Mouse (Mus musculus): ENCODE measurements around the gene Cdc16. TPM values are rescaled to one million over a fixed set of nuclear protein-coding genes. Genes with fewer than 3 reads are reported as not detected.

Cdc16 gene
- total RNA-seq, 2 experiments from 2014 or later = 54.3 to 58.2 TPM

DNA sequence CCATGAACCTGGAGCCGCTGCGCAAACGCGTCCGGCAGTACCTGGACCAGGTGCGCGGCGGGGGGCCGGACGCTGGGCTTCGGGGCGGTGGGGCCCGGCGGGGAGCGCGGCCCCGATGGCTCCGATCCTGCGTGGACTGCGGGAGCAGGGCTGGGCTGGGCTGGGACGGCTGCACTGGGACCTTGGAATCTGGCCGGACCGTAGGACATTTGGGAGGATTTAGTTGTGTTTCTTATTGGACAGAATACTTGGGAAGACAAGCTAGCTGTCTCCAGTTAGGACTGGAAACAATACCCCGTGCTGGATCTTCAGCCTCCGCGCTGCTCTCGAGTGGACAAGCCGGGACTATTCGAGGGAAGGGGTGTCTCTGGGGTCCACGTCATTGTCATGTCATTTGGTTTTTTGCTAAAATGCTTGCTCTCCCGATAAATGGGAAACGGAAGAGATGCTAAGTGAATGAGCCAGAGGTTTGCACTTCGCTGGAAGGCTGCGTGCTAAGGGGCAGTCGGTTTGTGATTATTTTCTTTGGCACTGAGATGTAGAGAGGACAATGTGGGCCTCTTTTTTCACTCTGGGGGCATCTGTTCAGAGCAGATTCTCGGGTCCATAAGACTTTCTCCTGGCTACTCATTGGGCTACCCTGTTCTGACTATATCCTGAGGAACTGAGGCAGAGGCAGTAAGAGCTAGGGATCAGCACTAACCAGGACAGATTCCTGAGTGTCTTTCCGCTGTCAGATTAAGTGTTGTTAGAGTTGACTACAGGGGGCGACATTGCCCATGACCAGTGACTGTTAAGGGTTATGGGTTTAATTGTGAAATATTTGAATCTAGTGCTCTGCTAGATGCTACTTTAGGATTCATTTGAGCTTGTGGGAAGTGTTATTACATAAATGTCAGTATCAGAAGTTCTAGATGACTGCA lies 590 bp downstream of the Cdc16 start:
- DNase-seq (ENCODE audit: low spot score in 2 of 2) = peak; percentile 25 to 32

DNA sequence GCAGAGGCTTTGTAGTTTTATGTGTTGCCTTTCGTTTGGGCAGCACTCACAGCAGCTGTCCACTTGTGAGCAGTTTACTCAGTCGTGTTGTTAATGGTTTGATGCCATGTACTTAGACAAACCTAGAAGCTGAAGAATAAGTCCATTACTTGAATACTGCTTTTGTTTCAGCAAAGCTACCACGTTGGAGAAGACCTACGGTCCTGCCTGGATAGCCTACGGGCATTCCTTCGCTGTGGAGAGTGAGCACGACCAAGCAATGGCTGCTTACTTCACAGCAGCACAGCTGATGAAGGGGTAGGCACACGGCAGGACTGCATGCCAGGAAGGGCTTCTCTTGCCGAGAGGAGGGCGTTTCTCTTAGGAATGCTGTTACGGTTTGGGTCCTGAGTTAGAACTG lies 11.7 kb downstream of the Cdc16 start:
- Histone ChIP-seq H3K27ac (no peak overlapping the region), H3K4me3 (no peak overlapping the region)
- no peak for DNase-seq (ENCODE audit: low spot score in 2 of 2)
- no peak for TF ChIP-seq CTCF (conservative IDR thresholded peaks at IDR 0.05)

More for the DNA sequence above, 590 bp downstream of the Cdc16 start:
- H3K4me3 ChIP-seq = peak overlapping the region; percentile 84
- H3K27ac ChIP-seq = peak overlapping the region; percentile 91
- peak; percentile 79 for TF ChIP-seq CTCF (conservative IDR thresholded peaks at IDR 0.05)

GRCm38 (mm10) chr8:13780536-13780935 lies 23.1 kb downstream of the Cdc16 start:
- 0 out of 2 replicates have a peak overlapping the region, but pooled peaks have one; percentile 23 for H3K27ac ChIP-seq
- no peak for TF ChIP-seq CTCF (conservative IDR thresholded peaks at IDR 0.05)
- DNase-seq (ENCODE audit: low spot score in 2 of 2) = no peak
- H3K4me3 ChIP-seq = no peak overlapping the region

- Histone ChIP-seq H3K4me3 (peak within 1 kb of the TSS; percentile 91), H3K27ac (peak within 1 kb of the TSS; percentile 98)
- peak; percentile 90 for TF ChIP-seq CTCF (conservative IDR thresholded peaks at IDR 0.05)
- peak; percentile 85 to 90 for DNase-seq (ENCODE audit: low spot score in 2 of 2)
Measured at GRCm38 (mm10) chr8:13785250-13785763, 27.8 kb downstream of the Cdc16 start, which contains the start of gene Upf3a. TSS of gene Upf3a (plus strand) at chr8:13785615.

- peak; percentile 92 to 97 for DNase-seq (ENCODE audit: low spot score in 2 of 2)
- TF ChIP-seq CTCF (conservative IDR thresholded peaks at IDR 0.05) = peak; percentile 90
- Histone ChIP-seq H3K27ac (peak overlapping the region; percentile 98), H3K4me3 (peak overlapping the region; percentile 91)
Measured at GRCm38 (mm10) chr8:13785764-13786299, 28.4 kb downstream of the Cdc16 start.

DNA sequence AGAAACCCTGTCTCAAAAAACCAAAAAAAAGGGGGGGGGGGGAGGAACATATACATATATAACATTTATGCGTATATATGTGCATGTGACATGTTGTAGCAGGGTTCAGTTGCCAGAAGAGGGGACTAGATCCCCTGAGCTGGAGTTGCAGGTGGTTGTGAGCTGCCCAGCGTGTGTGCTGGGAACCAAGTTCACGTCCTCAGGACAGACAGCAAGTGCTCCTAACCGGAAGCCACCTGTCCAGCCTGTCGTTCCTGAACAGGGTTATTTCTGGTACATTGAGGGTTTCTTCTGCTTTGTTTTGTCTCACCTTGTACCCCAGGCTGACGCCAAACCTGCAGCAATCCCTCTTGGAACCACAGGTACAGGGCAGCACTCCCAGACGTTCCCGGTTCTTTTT lies 32.1 kb downstream of the Cdc16 start:
- DNase-seq (ENCODE audit: low spot score in 2 of 2) = no peak
- Histone ChIP-seq H3K4me3 (no peak overlapping the region), H3K27ac (no peak overlapping the region)
- TF ChIP-seq CTCF (conservative IDR thresholded peaks at IDR 0.05) = no peak

DNA sequence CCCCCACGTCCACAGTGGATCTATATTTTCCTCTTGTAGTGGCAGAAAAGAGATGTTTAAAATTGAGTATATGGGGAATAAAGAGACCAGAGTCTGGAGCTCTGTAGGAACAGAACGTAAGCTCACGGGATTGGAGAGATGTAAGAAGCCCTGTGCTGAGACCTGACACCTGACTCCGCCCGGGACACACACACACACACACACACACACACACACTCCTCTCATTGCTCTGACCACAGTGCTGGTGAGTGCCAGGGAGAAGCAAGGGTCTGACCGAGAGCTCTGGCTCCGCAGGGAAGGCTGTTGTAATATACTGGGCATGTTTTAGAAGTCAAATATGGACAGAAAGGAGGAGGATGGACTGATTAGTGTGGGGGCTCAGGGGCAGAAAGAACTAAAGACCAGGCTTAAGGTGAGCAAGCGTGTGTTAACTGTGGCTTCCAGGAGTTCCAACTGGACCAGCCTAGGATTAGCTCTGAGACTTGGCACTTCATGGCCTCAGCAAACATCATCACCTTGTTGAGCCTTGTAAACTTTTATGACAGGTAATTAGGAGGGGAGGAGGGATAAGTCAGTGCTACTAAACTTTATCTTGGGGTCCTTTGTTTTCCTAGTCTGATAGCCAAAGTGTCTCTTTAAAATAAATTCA lies 35.7 kb downstream of the Cdc16 start:
- no peak overlapping the region for H3K4me3 ChIP-seq
- no peak for TF ChIP-seq CTCF (conservative IDR thresholded peaks at IDR 0.05)
- DNase-seq (ENCODE audit: low spot score in 2 of 2) = no peak
- H3K27ac ChIP-seq = no peak overlapping the region

DNA sequence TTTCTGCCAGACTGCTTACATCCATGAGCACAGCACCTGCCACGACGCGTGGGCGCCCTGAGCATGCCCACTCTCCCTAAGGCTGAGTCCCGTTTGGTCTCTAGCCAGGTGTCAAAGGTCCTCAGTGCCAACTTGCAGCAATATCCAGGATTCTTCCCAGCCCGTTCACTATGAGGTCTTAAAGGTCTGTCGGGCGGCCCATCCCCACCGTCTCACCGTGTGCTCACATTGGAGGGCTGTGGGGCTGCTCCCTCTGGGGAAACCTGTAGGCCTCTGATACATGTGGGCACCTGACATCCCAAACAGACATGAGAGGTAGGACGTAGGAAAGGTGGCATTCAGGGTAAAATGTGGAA lies 36.2 kb downstream of the Cdc16 start:
- DNase-seq (ENCODE audit: low spot score in 2 of 2) = no peak
- no peak overlapping the region for H3K27ac ChIP-seq
- no peak for TF ChIP-seq CTCF (conservative IDR thresholded peaks at IDR 0.05)
- no peak overlapping the region for H3K4me3 ChIP-seq

DNA sequence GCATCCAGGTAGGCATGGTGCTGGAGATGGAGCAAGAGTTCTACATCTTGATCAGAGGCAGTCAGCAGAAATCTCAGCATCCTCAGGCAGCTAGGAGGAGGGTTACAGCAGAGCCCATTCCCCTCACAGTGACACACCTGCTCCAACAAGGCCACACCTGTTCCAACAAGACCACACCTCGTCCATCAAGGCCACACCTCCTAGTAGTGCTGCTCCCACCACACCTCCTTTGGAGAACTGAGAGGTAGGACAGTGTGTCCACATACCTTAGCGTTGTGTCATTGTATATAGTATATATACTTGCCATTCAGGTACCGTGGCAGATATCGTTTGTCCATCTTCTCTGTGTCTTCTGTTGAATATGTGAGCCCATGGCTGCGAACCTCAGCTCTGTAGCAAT lies 40.2 kb downstream of the Cdc16 start:
- Histone ChIP-seq H3K4me3 (no peak overlapping the region), H3K27ac (no peak overlapping the region)
- no peak for DNase-seq (ENCODE audit: low spot score in 2 of 2)
- no peak for TF ChIP-seq CTCF (conservative IDR thresholded peaks at IDR 0.05)

DNA sequence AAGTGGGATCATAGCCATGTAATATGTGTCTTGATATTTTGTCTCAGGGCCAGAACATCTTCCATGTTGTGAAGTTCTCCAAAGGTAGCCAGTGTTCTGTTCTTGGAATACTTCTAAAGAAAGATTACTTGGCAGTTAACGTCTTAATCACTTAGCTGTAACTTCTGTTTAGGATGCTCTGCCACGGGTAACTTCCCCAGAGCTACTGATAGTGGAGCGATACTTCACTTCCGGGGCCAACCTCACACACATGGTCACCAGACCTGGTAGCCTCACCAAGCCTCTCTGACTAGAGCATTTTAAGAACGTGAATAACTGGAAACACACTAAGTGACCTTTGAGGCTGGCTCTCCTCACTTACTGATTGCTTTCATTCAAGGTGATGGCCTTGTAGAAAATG lies 42.1 kb downstream of the Cdc16 start:
- Histone ChIP-seq H3K4me3 (no peak overlapping the region), H3K27ac (no peak overlapping the region)
- no peak for DNase-seq (ENCODE audit: low spot score in 2 of 2)
- no peak for TF ChIP-seq CTCF (conservative IDR thresholded peaks at IDR 0.05)

GRCm38 (mm10) chr8:13828598-13829172 lies 71.2 kb downstream of the Cdc16 start:
- Histone ChIP-seq H3K27ac (no peak overlapping the region), H3K4me3 (no peak overlapping the region)
- DNase-seq (ENCODE audit: low spot score in 2 of 2) = no peak
- TF ChIP-seq CTCF (conservative IDR thresholded peaks at IDR 0.05) = no peak

Other genes starting within 250 kb of the Cdc16 start
- gene 1700029H14Rik, start 195.2 kb upstream of the Cdc16 start, total RNA-seq (2021) = not detected
- 10 to 100 TPM; 62.8 to 63.4 TPM for gene Rasa3, start 80.1 kb upstream of the Cdc16 start, total RNA-seq (2021)
- gene Cfap97d2, start 51.8 kb upstream of the Cdc16 start, total RNA-seq (2021) = 1 to 10 TPM; 3.1 to 3.2 TPM
- gene Upf3a, start 27.9 kb downstream of the Cdc16 start, total RNA-seq (2021) = 10 to 100 TPM; 35.5 to 38.2 TPM
- not detected for gene AF366264, start 80.7 kb downstream of the Cdc16 start, total RNA-seq (2021)
- gene Champ1, start 112.0 kb downstream of the Cdc16 start, total RNA-seq (2021) = 10 to 100 TPM; 26.7 to 27.8 TPM
- gene Coprs, start 132.6 kb downstream of the Cdc16 start, total RNA-seq (2021) = 10 to 100 TPM; 32.7 to 35.3 TPM

Measured in layer of hippocampus, adult 2 months (tissue).